Mouse (Mus musculus) heart, embryonic 11.5 days (tissue): ENCODE results near the gene Fhl4. TPM values are rescaled to one million over a fixed set of nuclear protein-coding genes. Genes with fewer than 3 reads are reported as not detected.

Experiments used
- ATAC-seq: fragments of 200-750 bp; cut with Nextera tagmentation; replicated peaks from 2 replicates; pipeline ENCODE4 v1.8.0; 2017; ENCODE audit warnings: moderate library complexity; ENCODE audit not compliant: insufficient number of reproducible peaks, low FRiP score, low TSS enrichment
- H3K27ac ChIP-seq: fragments of 300-500 bp; sonication (generic); 2 replicates; pipeline ENCODE4 v1.5.1; 2014; ENCODE audit warnings: mild to moderate bottlenecking, low read depth, low read length
- H3K27me3 ChIP-seq: fragments of 300-500 bp; sonication (generic); 2 replicates; pipeline ENCODE4 v1.6.1; 2014; ENCODE audit warnings: mild to moderate bottlenecking, low read length, mixed read lengths; ENCODE audit not compliant: control insufficient read depth, insufficient read depth
- H3K36me3 ChIP-seq: fragments of 300-500 bp; sonication (generic); 2 replicates; pipeline ENCODE4 v1.6.1; 2014; ENCODE audit warnings: mild to moderate bottlenecking, low read length, moderate library complexity, mixed read lengths; ENCODE audit not compliant: control insufficient read depth, insufficient read depth
- H3K4me1 ChIP-seq: fragments of 300-500 bp; sonication (generic); 2 replicates; pipeline ENCODE4 v1.6.1; 2014; ENCODE audit warnings: low read length; ENCODE audit not compliant: control insufficient read depth, insufficient read depth
- H3K4me2 ChIP-seq: fragments of 300-500 bp; sonication (generic); 2 replicates; pipeline ENCODE4 v1.6.1; 2014; ENCODE audit warnings: mild to moderate bottlenecking, moderate library complexity
- H3K4me3 ChIP-seq: fragments of 300-500 bp; sonication (generic); 2 replicates; pipeline ENCODE4 v1.5.1; 2014; ENCODE audit warnings: low read depth, low read length
- H3K9ac ChIP-seq: fragments of 300-500 bp; sonication (generic); 2 replicates; pipeline ENCODE4 v1.6.1; 2014; ENCODE audit warnings: mild to moderate bottlenecking, low read depth, low read length, moderate library complexity
- H3K9me3 ChIP-seq: fragments of 300-500 bp; sonication (generic); replicated peaks from 2 replicates; pipeline ENCODE4 v1.6.1; 2016; ENCODE audit warnings: low read length; ENCODE audit not compliant: control insufficient read depth
- WGBS: fragments of 180-500 bp; shearing (Covaris S2); extraction: QIAGEN DNeasy Blood & Tissue Kit; methylation state at CpG from one replicate; pipeline ENCODE4 v1.1.7; 2014; ENCODE audit not compliant: insufficient replicate concordance; 5-methylcytosine and 5-hydroxymethylcytosine counted together
- polyA plus RNA-seq: library from polyadenylated mRNA; unstranded; fragments of >200 nt; fragmentation: Nextera tagmentation; extraction: Ambion mirVana; gene quantifications from 2 replicates; pipeline ENCODE4 v1.2.1, GENCODE M21; 2014

The Fhl4 gene
- polyA plus RNA-seq, 1 experiment from 2014 or later, result 1.4 TPM

DNA sequence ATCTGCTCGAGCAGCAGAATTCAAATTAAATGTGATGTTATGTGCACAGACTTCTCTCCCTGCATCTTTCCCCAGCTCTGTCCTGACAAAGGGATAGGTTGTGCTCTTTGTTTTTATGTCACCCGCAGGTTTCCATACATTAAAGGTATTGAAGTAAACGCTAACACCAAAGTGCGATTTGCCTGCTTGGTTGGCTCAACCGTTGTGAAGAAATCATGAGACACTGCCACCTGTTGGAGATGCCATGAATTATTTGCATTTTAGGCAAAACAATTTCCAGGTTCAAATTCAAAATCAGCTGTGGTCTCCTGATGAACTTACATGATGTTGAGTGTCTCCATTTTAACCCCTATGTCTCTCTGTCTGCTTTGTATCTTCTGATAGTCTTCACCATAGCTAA is 55.7 kb downstream of the Fhl4 start:
- WGBS, result 34% methylated on average over 5 of the region's 5 CpGs
- Histone ChIP-seq H3K27ac (no peak overlapping the region), H3K36me3 (no peaks in the 10 kb centered on the region), H3K27me3 (no peaks in the 10 kb centered on the region), H3K9ac (no peak overlapping the region), H3K4me1 (peaks cover 2% of the 10 kb centered on the region; the same call in 1 of the 2 replicates), H3K4me3 (no peak overlapping the region), H3K9me3 (no peaks in the 10 kb centered on the region), H3K4me2 (no peak overlapping the region)
- ATAC-seq, result no peak

Other genes starting within 250 kb of the Fhl4 start
- 17.1 and 18.9 TPM in 2 replicates for gene Ric8b, start 184.9 kb downstream of the Fhl4 start, polyA plus RNA-seq
- 57.3 and 62.2 TPM in 2 replicates for gene Tmem263, start 132 bp upstream of the Fhl4 start, polyA plus RNA-seq
- gene Mterf2, start 25.5 kb upstream of the Fhl4 start, polyA plus RNA-seq, result 15.1 and 17.0 TPM in 2 replicates
- gene Cry1, start 82.6 kb upstream of the Fhl4 start, polyA plus RNA-seq, result 14.7 and 19.6 TPM in 2 replicates